Mouse (Mus musculus): Measurements from ENCODE around the gene Olfr1156. TPM values are rescaled to one million over a fixed set of nuclear protein-coding genes. Genes with fewer than 3 reads are reported as not detected.

Gene Olfr1156
- not detected in 2 replicates for polyA plus RNA-seq (2015; fragmentation: Nextera tagmentation; extraction: Ambion mirVana)

- H3K4me1 ChIP-seq (replicated peaks): no peaks in the 10 kb centered on the region
- H3K9me3 ChIP-seq (replicated peaks): no peaks in the 10 kb centered on the region
- no peaks in the 10 kb centered on the region for H3K36me3 ChIP-seq (replicated peaks)
- H3K9ac ChIP-seq: no peak within 1 kb of the TSS
- no peak within 1 kb of the TSS for H3K4me2 ChIP-seq
- no peak for ATAC-seq (ENCODE audit: insufficient read depth)
- no peak within 1 kb of the TSS for H3K4me3 ChIP-seq (replicated peaks)
- H3K27me3 ChIP-seq: no peaks in the 10 kb centered on the region
- no peak within 1 kb of the TSS for H3K27ac ChIP-seq (replicated peaks)
Measured at GRCm38 (mm10) chr2:87953000-87953399, at the start of gene Olfr1156. Olfr1156 (minus strand) TSS chr2:87953100.

GRCm38 (mm10) chr2:87989813-87990212 lies 36.9 kb upstream of the Olfr1156 start, which contains the start of gene Olfr1158:
Olfr1158 (plus strand) TSS chr2:87990113.
- Histone ChIP-seq H3K36me3 (replicated peaks) (no peaks in the 10 kb centered on the region), H3K27ac (replicated peaks) (no peak within 1 kb of the TSS), H3K27me3 (no peaks in the 10 kb centered on the region), H3K9me3 (replicated peaks) (no peaks in the 10 kb centered on the region), H3K9ac (no peak within 1 kb of the TSS), H3K4me1 (replicated peaks) (no peaks in the 10 kb centered on the region), H3K4me3 (replicated peaks) (no peak within 1 kb of the TSS), H3K4me2 (no peak within 1 kb of the TSS)
- no peak for ATAC-seq (ENCODE audit: insufficient read depth)

GRCm38 (mm10) chr2:87974563-87974962 lies 21.7 kb upstream of the Olfr1156 start, which contains the start of gene Olfr74:
Olfr74 (minus strand) TSS chr2:87974663.
- H3K4me3 ChIP-seq (replicated peaks): no peak within 1 kb of the TSS
- H3K27ac ChIP-seq (replicated peaks): no peak within 1 kb of the TSS
- ATAC-seq (ENCODE audit: insufficient read depth): no peak
- H3K27me3 ChIP-seq: no peaks in the 10 kb centered on the region
- WGBS (ENCODE audit: insufficient replicate concordance): 52% methylated on average over 3 of the region's 3 CpGs
- H3K36me3 ChIP-seq (replicated peaks): no peaks in the 10 kb centered on the region
- H3K9me3 ChIP-seq (replicated peaks): no peaks in the 10 kb centered on the region
- no peak within 1 kb of the TSS for H3K4me2 ChIP-seq
- H3K9ac ChIP-seq: no peak within 1 kb of the TSS
- no peaks in the 10 kb centered on the region for H3K4me1 ChIP-seq (replicated peaks)

- H3K27me3 ChIP-seq: no peaks in the 10 kb centered on the region
- H3K9ac ChIP-seq: no peak within 1 kb of the TSS
- no peaks in the 10 kb centered on the region for H3K9me3 ChIP-seq (replicated peaks)
- no peak for ATAC-seq (ENCODE audit: insufficient read depth)
- no peaks in the 10 kb centered on the region for H3K4me1 ChIP-seq (replicated peaks)
- no peak within 1 kb of the TSS for H3K4me3 ChIP-seq (replicated peaks)
- 80% methylated on average over 4 of the region's 4 CpGs for WGBS (ENCODE audit: insufficient replicate concordance)
- no peak within 1 kb of the TSS for H3K4me2 ChIP-seq
- H3K36me3 ChIP-seq (replicated peaks): no peaks in the 10 kb centered on the region
- no peak within 1 kb of the TSS for H3K27ac ChIP-seq (replicated peaks)
Measured at GRCm38 (mm10) chr2:87968199-87968598, 15.3 kb upstream of the Olfr1156 start, which contains the start of gene Olfr1157. Olfr1157 (minus strand) TSS chr2:87968299.

- H3K36me3 ChIP-seq (replicated peaks): no peaks in the 10 kb centered on the region
- 86% methylated on average over 1 of the region's 1 CpGs for WGBS (ENCODE audit: insufficient replicate concordance)
- no peak for ATAC-seq (ENCODE audit: insufficient read depth)
- no peaks in the 10 kb centered on the region for H3K27me3 ChIP-seq
- H3K9ac ChIP-seq: no peak within 1 kb of the TSS
- H3K4me3 ChIP-seq (replicated peaks): no peak within 1 kb of the TSS
- no peaks in the 10 kb centered on the region for H3K9me3 ChIP-seq (replicated peaks)
- no peaks in the 10 kb centered on the region for H3K4me1 ChIP-seq (replicated peaks)
- H3K4me2 ChIP-seq: no peak within 1 kb of the TSS
- no peak within 1 kb of the TSS for H3K27ac ChIP-seq (replicated peaks)
Measured at GRCm38 (mm10) chr2:87945037-87945436, 7.9 kb downstream of the Olfr1156 start, which contains the start of gene Olfr1155. Olfr1155 (minus strand) TSS chr2:87945137.

GRCm38 (mm10) chr2:87905066-87905465 lies 47.8 kb downstream of the Olfr1156 start, which contains the start of gene Olfr1154:
Olfr1154 (minus strand) TSS chr2:87905166.
- H3K4me1 ChIP-seq (replicated peaks): no peaks in the 10 kb centered on the region
- H3K4me3 ChIP-seq (replicated peaks): no peak within 1 kb of the TSS
- no peaks in the 10 kb centered on the region for H3K27me3 ChIP-seq
- H3K27ac ChIP-seq (replicated peaks): no peak within 1 kb of the TSS
- no peaks in the 10 kb centered on the region for H3K9me3 ChIP-seq (replicated peaks)
- no peak within 1 kb of the TSS for H3K9ac ChIP-seq
- no peak within 1 kb of the TSS for H3K4me2 ChIP-seq
- no peaks in the 10 kb centered on the region for H3K36me3 ChIP-seq (replicated peaks)
- no peak for ATAC-seq (ENCODE audit: insufficient read depth)
- 69% methylated on average over 1 of the region's 1 CpGs for WGBS (ENCODE audit: insufficient replicate concordance)

Other genes with a start within 250 kb of the Olfr1156 start
- gene Olfr1137, start 239.9 kb downstream of the Olfr1156 start, polyA plus RNA-seq (2015; fragmentation: Nextera tagmentation; extraction: Ambion mirVana): not detected in 2 replicates
- not detected in 2 replicates for gene Olfr1138, start 213.1 kb downstream of the Olfr1156 start, polyA plus RNA-seq (2015; fragmentation: Nextera tagmentation; extraction: Ambion mirVana)
- not detected in 2 replicates for gene Olfr1140, start 209.3 kb downstream of the Olfr1156 start, polyA plus RNA-seq (2015; fragmentation: Nextera tagmentation; extraction: Ambion mirVana)
- not detected in 2 replicates for gene Olfr1141, start 199.1 kb downstream of the Olfr1156 start, polyA plus RNA-seq (2015; fragmentation: Nextera tagmentation; extraction: Ambion mirVana)
- not detected in 2 replicates for gene Olfr152, start 173.6 kb downstream of the Olfr1156 start, polyA plus RNA-seq (2015; fragmentation: Nextera tagmentation; extraction: Ambion mirVana)
- gene Olfr1143, start 152.5 kb downstream of the Olfr1156 start, polyA plus RNA-seq (2015; fragmentation: Nextera tagmentation; extraction: Ambion mirVana): not detected in 2 replicates
- not detected in 2 replicates for gene Olfr1145, start 143.3 kb downstream of the Olfr1156 start, polyA plus RNA-seq (2015; fragmentation: Nextera tagmentation; extraction: Ambion mirVana)
- not detected in 2 replicates for gene Olfr1148, start 122.6 kb downstream of the Olfr1156 start, polyA plus RNA-seq (2015; fragmentation: Nextera tagmentation; extraction: Ambion mirVana)
- gene Olfr1150-ps1, start 109.1 kb downstream of the Olfr1156 start, polyA plus RNA-seq (2015; fragmentation: Nextera tagmentation; extraction: Ambion mirVana): not detected in 2 replicates
- gene Olfr1151, start 97.2 kb downstream of the Olfr1156 start, polyA plus RNA-seq (2015; fragmentation: Nextera tagmentation; extraction: Ambion mirVana): not detected in 2 replicates
- not detected in 2 replicates for gene Olfr1152, start 86.6 kb downstream of the Olfr1156 start, polyA plus RNA-seq (2015; fragmentation: Nextera tagmentation; extraction: Ambion mirVana)
- gene Olfr1153, start 58.1 kb downstream of the Olfr1156 start, polyA plus RNA-seq (2015; fragmentation: Nextera tagmentation; extraction: Ambion mirVana): not detected in 2 replicates
- not detected in 2 replicates for gene Olfr1154, start 47.9 kb downstream of the Olfr1156 start, polyA plus RNA-seq (2015; fragmentation: Nextera tagmentation; extraction: Ambion mirVana)
- gene Olfr1155, start 8.0 kb downstream of the Olfr1156 start, polyA plus RNA-seq (2015; fragmentation: Nextera tagmentation; extraction: Ambion mirVana): not detected in 2 replicates
- not detected in 2 replicates for gene Olfr1157, start 15.2 kb upstream of the Olfr1156 start, polyA plus RNA-seq (2015; fragmentation: Nextera tagmentation; extraction: Ambion mirVana)
- not detected in 2 replicates for gene Olfr74, start 21.6 kb upstream of the Olfr1156 start, polyA plus RNA-seq (2015; fragmentation: Nextera tagmentation; extraction: Ambion mirVana)
- not detected in 2 replicates for gene Olfr1158, start 37.0 kb upstream of the Olfr1156 start, polyA plus RNA-seq (2015; fragmentation: Nextera tagmentation; extraction: Ambion mirVana)
- not detected in 2 replicates for gene Olfr1160, start 55.2 kb upstream of the Olfr1156 start, polyA plus RNA-seq (2015; fragmentation: Nextera tagmentation; extraction: Ambion mirVana)
- gene Olfr1161, start 69.7 kb upstream of the Olfr1156 start, polyA plus RNA-seq (2015; fragmentation: Nextera tagmentation; extraction: Ambion mirVana): not detected in 2 replicates
- gene Olfr73, start 84.6 kb upstream of the Olfr1156 start, polyA plus RNA-seq (2015; fragmentation: Nextera tagmentation; extraction: Ambion mirVana): not detected in 2 replicates
- not detected in 2 replicates for gene Olfr1162, start 98.0 kb upstream of the Olfr1156 start, polyA plus RNA-seq (2015; fragmentation: Nextera tagmentation; extraction: Ambion mirVana)
- gene Olfr1163, start 118.7 kb upstream of the Olfr1156 start, polyA plus RNA-seq (2015; fragmentation: Nextera tagmentation; extraction: Ambion mirVana): not detected in 2 replicates
- gene Olfr1164, start 140.9 kb upstream of the Olfr1156 start, polyA plus RNA-seq (2015; fragmentation: Nextera tagmentation; extraction: Ambion mirVana): not detected in 2 replicates
- not detected in 2 replicates for gene Olfr1166, start 175.2 kb upstream of the Olfr1156 start, polyA plus RNA-seq (2015; fragmentation: Nextera tagmentation; extraction: Ambion mirVana)
- gene Olfr1167, start 202.1 kb upstream of the Olfr1156 start, polyA plus RNA-seq (2015; fragmentation: Nextera tagmentation; extraction: Ambion mirVana): not detected in 2 replicates
- not detected in 2 replicates for gene Olfr1168, start 228.8 kb upstream of the Olfr1156 start, polyA plus RNA-seq (2015; fragmentation: Nextera tagmentation; extraction: Ambion mirVana)